Mouse (Mus musculus) midbrain, embryonic 11.5 days (tissue): Measurements from ENCODE around the gene Prpf38a. TPM values are rescaled to one million over a fixed set of nuclear protein-coding genes. Genes with fewer than 3 reads are reported as not detected.

Experiments used
- polyA plus RNA-seq: library from polyadenylated mRNA; unstranded; fragments of >200 nt; fragmentation: Nextera tagmentation; extraction: Ambion mirVana; gene quantifications from 2 replicates; pipeline ENCODE4 v1.2.1, GENCODE M21; 2014

Prpf38a gene
- polyA plus RNA-seq, 1 experiment from 2014 or later = 124 TPM

Other genes starting within 250 kb of the Prpf38a start
- gene Shisal2a, start 196.0 kb downstream of the Prpf38a start, polyA plus RNA-seq = 1.6 and 2.4 TPM in 2 replicates
- 50.8 and 52.4 TPM in 2 replicates for gene Gpx7, start 172.4 kb downstream of the Prpf38a start, polyA plus RNA-seq
- 61.9 and 66.9 TPM in 2 replicates for gene Tut4, start 119.9 kb downstream of the Prpf38a start, polyA plus RNA-seq
- gene Orc1, start 87 bp upstream of the Prpf38a start, polyA plus RNA-seq = 15.4 and 17.3 TPM in 2 replicates
- gene Cc2d1b, start 40.6 kb upstream of the Prpf38a start, polyA plus RNA-seq = 15.3 and 19.8 TPM in 2 replicates
- 0.45 and 0.51 TPM in 2 replicates for gene 3110021N24Rik, start 140.3 kb upstream of the Prpf38a start, polyA plus RNA-seq
- gene Zfyve9, start 201.5 kb upstream of the Prpf38a start, polyA plus RNA-seq = 3.6 and 3.9 TPM in 2 replicates